Mouse (Mus musculus) heart, embryonic 10.5 days (tissue): ENCODE data around the gene Cldn34b4. TPM values are rescaled to one million over a fixed set of nuclear protein-coding genes. Genes with fewer than 3 reads are reported as not detected.

Experiments used
- DNase-seq: peaks from one replicate; pipeline ENCODE4 v3.0.0-alpha.2; 2017; ENCODE audit warnings: low spot score
- H3K27ac ChIP-seq: fragments of 300-500 bp; sonication (generic); 2 replicates; pipeline ENCODE4 v1.5.1; 2016; ENCODE audit warnings: mild to moderate bottlenecking
- H3K27me3 ChIP-seq: fragments of 300-500 bp; sonication (generic); 2 replicates; pipeline ENCODE4 v1.6.1; 2016; ENCODE audit warnings: mild to moderate bottlenecking; ENCODE audit not compliant: poor library complexity, insufficient read depth, severe bottlenecking
- H3K36me3 ChIP-seq: fragments of 300-500 bp; sonication (generic); 2 replicates; pipeline ENCODE4 v1.6.1; 2016; ENCODE audit warnings: mild to moderate bottlenecking, moderate library complexity
- H3K4me1 ChIP-seq: fragments of 300-500 bp; sonication (generic); 2 replicates; pipeline ENCODE4 v1.6.1; 2016; ENCODE audit warnings: mild to moderate bottlenecking
- H3K4me3 ChIP-seq: fragments of 300-500 bp; sonication (generic); 2 replicates; pipeline ENCODE4 v1.5.1; 2016; ENCODE audit warnings: mild to moderate bottlenecking, moderate library complexity
- H3K9me3 ChIP-seq: fragments of 300-500 bp; sonication (generic); 2 replicates; pipeline ENCODE4 v1.6.1; 2016; ENCODE audit warnings: mild to moderate bottlenecking, moderate library complexity
- WGBS: fragments of 180-500 bp; shearing (Covaris S2); methylation state at CpG from one replicate; pipeline ENCODE4 v1.1.7; 2016; 5-methylcytosine and 5-hydroxymethylcytosine counted together
- polyA plus RNA-seq: library from polyadenylated mRNA; unstranded; fragments of >200 nt; fragmentation: Nextera tagmentation; extraction: Ambion mirVana; gene quantifications from 2 replicates; pipeline ENCODE4 v1.2.1, GENCODE M21; 2016

Gene Cldn34b4
- polyA plus RNA-seq = not detected in 2 replicates

GRCm38 (mm10) chrX:76393050-76393449 is at the start of gene Cldn34b4:
Gene Cldn34b4, plus strand, starts transcription at chrX:76393350.
- Histone ChIP-seq H3K27ac (no peak within 1 kb of the TSS), H3K4me1 (no peaks in the 10 kb centered on the region), H3K4me3 (no peak within 1 kb of the TSS), H3K36me3 (no peaks in the 10 kb centered on the region), H3K9me3 (no peaks in the 10 kb centered on the region), H3K27me3 (no peaks in the 10 kb centered on the region)
- 77% methylated on average over 3 of the region's 3 CpGs for WGBS
- DNase-seq = no peak

Other genes with a start within 250 kb of the Cldn34b4 start
- not detected in 2 replicates for gene Cldn34b3, start 129.0 kb upstream of the Cldn34b4 start, polyA plus RNA-seq
- gene Cldn34d, start 209.6 kb downstream of the Cldn34b4 start, polyA plus RNA-seq = not detected in 2 replicates